In the genomic region with DNA sequence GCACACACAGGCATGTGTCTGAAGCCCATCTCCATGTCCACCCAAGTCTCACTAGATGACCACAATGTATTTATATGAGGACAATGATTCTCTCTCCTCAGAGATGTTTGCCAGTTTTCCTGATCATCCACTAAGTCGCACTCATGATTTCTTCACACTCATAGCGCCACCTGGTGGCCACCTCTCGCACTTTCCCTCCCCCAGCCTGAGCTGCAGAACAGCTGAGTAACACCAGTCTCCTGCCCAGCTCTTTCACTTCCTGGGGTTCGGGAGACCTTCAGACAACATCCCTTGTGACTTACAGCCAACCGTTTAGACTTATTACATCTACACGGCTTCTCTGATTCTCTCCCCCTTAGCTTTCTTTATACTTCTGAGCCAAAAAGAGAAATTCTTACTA, we compare ENCODE assay signal across 9 mouse cellular contexts. TPM values are rescaled to one million over a fixed set of nuclear protein-coding genes. Genes with fewer than 3 reads are reported as not detected.
DNase-seq lines count a peak whose midpoint lies in the region; ATAC-seq lines count a peak whose summit lies in the region.
"Had no signal": no experiment of that assay in that cellular context is flagged by ENCODE, and none has a peak within 500 bp of the region (broad histone marks: within the 10 kb centered on the region; RNA-seq: fewer than 3 reads in every experiment).

No protein-coding gene starts in this region.

- no peak overlapping the region for H3K4me3 ChIP-seq in hindbrain, embryonic 16.5 days (ENCODE audit: low read length)
- H3K4me3 ChIP-seq: myocyte had no signal

- DNase-seq in NIH3T3 (ENCODE audit: low read depth): peak; percentile 91
- DNase-seq in cerebellum, adult 11-12 months: peak; percentile 54
- DNase-seq in forelimb bud, embryonic 11.5 days (ENCODE audit: low read depth, low spot score): peak; percentile 90
- DNase-seq in left cerebral cortex, adult 18-20 months (ENCODE audit: low spot score in 2 of 2): peak; percentile 86 to 91
- DNase-seq in right cerebral cortex, postnatal 4 days: peak; percentile 90
- DNase-seq in urinary bladder, postnatal 4 days (ENCODE audit: low spot score in 2 of 2): peak; percentile 70 to 88

- no peaks in the 10 kb centered on the region for H3K36me3 ChIP-seq in hindbrain, embryonic 16.5 days (ENCODE audit: control insufficient read depth, insufficient read depth, low read length)

- WGBS in hindbrain, embryonic 16.5 days: 7% methylated on average over 6 of the region's 6 CpGs

- H3K9ac ChIP-seq in hindbrain, embryonic 16.5 days (ENCODE audit: low read depth, low read length): no peak overlapping the region

- H3K4me1 ChIP-seq in hindbrain, embryonic 16.5 days (ENCODE audit: control insufficient read depth, insufficient read depth, low read depth, low read length): no peaks in the 10 kb centered on the region

- no peaks in the 10 kb centered on the region for H3K9me3 ChIP-seq in hindbrain, embryonic 16.5 days (ENCODE audit: control insufficient read depth, low read length)

- no peak overlapping the region for H3K27ac ChIP-seq in hindbrain, embryonic 16.5 days (ENCODE audit: low read depth, low read length)

- H3K4me2 ChIP-seq in hindbrain, embryonic 16.5 days (ENCODE audit: low read length): no peak overlapping the region

- peak; percentile 67 for ATAC-seq in hindbrain, embryonic 16.5 days
- ATAC-seq in megakaryocyte progenitor cell, adult 5-6 weeks (replicated peaks; ENCODE audit: poor library complexity): peak; percentile 89

- no peaks in the 10 kb centered on the region; the same call in 1 of the 2 replicates for H3K27me3 ChIP-seq in hindbrain, embryonic 16.5 days (replicated peaks; ENCODE audit: control insufficient read depth, insufficient read depth, low read length)

RNA-seq across cellular contexts. Expression of a gene that starts 37.3 kb away (rescaled TPM):
- polyA plus RNA-seq in hindbrain, embryonic 16.5 days (2015; fragmentation: Nextera tagmentation; extraction: Ambion mirVana): 16.6 and 16.9 TPM in 2 replicates
- 10 to 100 TPM; 17.1 to 17.4 TPM for total RNA-seq in left cerebral cortex, adult 18-20 months (2021)
- total RNA-seq in megakaryocyte progenitor cell, adult 5-6 weeks (2015): 12.1 and 12.8 TPM in 2 replicates
- total RNA-seq in megakaryocyte progenitor cell, adult 5-6 weeks (2017): 8.4 and 13.5 TPM in 2 replicates
